Mouse (Mus musculus): ENCODE data around the gene Wdr38. TPM values are rescaled to one million over a fixed set of nuclear protein-coding genes. Genes with fewer than 3 reads are reported as not detected.

The Wdr38 gene
- polyA plus RNA-seq, 2 experiments from 2014 or later, result 0.81 to 1.0 TPM

Other genes with a start within 250 kb of the Wdr38 start
- gene Nr6a1, start 69.8 kb upstream of the Wdr38 start, polyA plus RNA-seq (2017; shearing (Covaris generic)), result under 1 TPM; 0.57 to 0.90 TPM
- gene Olfml2a, start 65.5 kb upstream of the Wdr38 start, polyA plus RNA-seq (2017; shearing (Covaris generic)), result not detected
- 100 to 1,000 TPM; 101 to 124 TPM for gene Arpc5l, start 7.9 kb downstream of the Wdr38 start, polyA plus RNA-seq (2017; shearing (Covaris generic))
- gene Rpl35, start 8.1 kb downstream of the Wdr38 start, polyA plus RNA-seq (2017; shearing (Covaris generic)), result 1,000 to 10,000 TPM; 1,861 to 2,080 TPM
- 10 to 100 TPM; 36.5 to 36.6 TPM for gene Golga1, start 68.1 kb downstream of the Wdr38 start, polyA plus RNA-seq (2017; shearing (Covaris generic))
- gene Scai, start 193.3 kb downstream of the Wdr38 start, polyA plus RNA-seq (2017; shearing (Covaris generic)), result 10 to 100 TPM; 12.8 to 16.7 TPM
- 100 to 1,000 TPM in 1 of 2 experiments, 10 to 100 TPM in 1; 95.6 to 125 TPM for gene Ppp6c, start 229.0 kb downstream of the Wdr38 start, polyA plus RNA-seq (2017; shearing (Covaris generic))

All from CD4-positive, CD25-positive, alpha-beta regulatory T cell, adult 4 months (primary cell).